Mouse (Mus musculus): Measurements from ENCODE around the gene Hs3st5.

DNA sequence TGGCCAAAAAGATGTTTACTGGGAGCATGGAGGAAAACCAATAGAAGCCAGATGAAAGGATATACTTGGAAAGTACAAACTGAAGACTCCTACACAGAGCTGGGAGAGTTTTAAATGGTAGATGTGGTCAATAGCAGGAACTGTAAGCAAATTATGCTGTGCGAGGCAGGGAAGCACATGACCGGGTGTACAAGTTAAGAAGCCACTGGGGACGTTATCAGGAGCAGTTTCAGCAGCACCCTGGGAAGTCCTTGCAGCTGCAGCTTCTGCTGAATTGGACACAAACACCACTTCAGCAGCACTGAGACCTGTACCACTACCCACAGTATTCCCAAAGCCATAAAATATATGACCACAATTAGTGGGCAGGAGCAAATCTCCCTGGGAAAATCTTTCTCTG is 31.8 kb upstream of the Hs3st5 start:
- TF ChIP-seq GATA2 (IDR thresholded peaks at IDR 0.05; ENCODE audit: borderline replicate concordance, low read depth, low read length), result no peak
- TF ChIP-seq TAL1 (conservative IDR thresholded peaks at IDR 0.05; ENCODE audit: low read depth, low read length), result no peak

Data from G1E (cell line).